Mouse (Mus musculus): ENCODE measurements around the gene Srl.

GRCm38 (mm10) chr16:4448235-4448634 lies 93.4 kb downstream of the Srl start:
- TF ChIP-seq POLR2A (IDR thresholded peaks at IDR 0.05; ENCODE audit: low read depth, low read length) (no peak), CTCF (IDR thresholded peaks at IDR 0.05; ENCODE audit: extremely low read depth, insufficient read depth, insufficient read length, insufficient replicate concordance) (no peak)
